Mouse (Mus musculus) heart, adult 18-20 months (tissue): ENCODE results near the gene Tspan18. TPM values are rescaled to one million over a fixed set of nuclear protein-coding genes. Genes with fewer than 3 reads are reported as not detected.
A peak's percentile ranks its signal among the peaks of the same experiment; 100 is the strongest.

Source experiments
- DNase-seq, 2 experiments: peaks; one replicate each; pipeline ENCODE4 v3.0.0; 2021 to 2022; ENCODE audit warnings: mixed read lengths in 1 of 2
- total RNA-seq, 2 experiments: library from RNA; stranded (reverse); gene quantifications; 2 replicates each; pipeline ENCODE4 v1.2.3; 2021

Gene Tspan18
- total RNA-seq, 2 experiments from 2014 or later: 11.7 to 13.3 TPM

GRCm38 (mm10) chr2:93161914-93162664 lies 172.2 kb downstream of the Tspan18 start:
- peak in 1 of 2 experiments; percentile 25 for DNase-seq

GRCm38 (mm10) chr2:93160467-93161035 lies 173.8 kb downstream of the Tspan18 start:
- no peak for DNase-seq

GRCm38 (mm10) chr2:93154486-93155032 lies 179.7 kb downstream of the Tspan18 start:
- no peak for DNase-seq

GRCm38 (mm10) chr2:93153833-93154232 lies 180.5 kb downstream of the Tspan18 start:
- DNase-seq: no peak

- DNase-seq: no peak
These were observed 181.3 kb downstream of the Tspan18 start for GRCm38 (mm10) chr2:93152883-93153491.

- no peak for DNase-seq
These were observed 182.1 kb downstream of the Tspan18 start for GRCm38 (mm10) chr2:93152191-93152601.

Other genes starting within 250 kb of the Tspan18 start
- 10 to 100 TPM; 26.7 to 30.5 TPM for gene Trp53i11, start 147.0 kb downstream of the Tspan18 start, total RNA-seq
- 10 to 100 TPM; 13.8 to 23.8 TPM for gene Cd82, start 128.6 kb upstream of the Tspan18 start, total RNA-seq
- gene Gm10803, start 226.1 kb upstream of the Tspan18 start, total RNA-seq: not detected